Mouse (Mus musculus): ENCODE measurements around the gene E030030I06Rik. TPM values are rescaled to one million over a fixed set of nuclear protein-coding genes. Genes with fewer than 3 reads are reported as not detected.
A peak's percentile ranks its signal among the peaks of the same experiment; 100 is the strongest.
"Not testable (repeated sequence)": the region's sequence is repeated elsewhere in the genome, so short reads cannot be mapped to it uniquely, and the experiment has no call there.

Gene E030030I06Rik
- polyA plus RNA-seq, 1 experiment from 2014 or later, result 3.1 TPM

- H3K27ac ChIP-seq (replicated peaks); H3K4me3 ChIP-seq (replicated peaks); ATAC-seq (ENCODE audit: insufficient read depth); H3K36me3 ChIP-seq (replicated peaks); H3K9ac ChIP-seq; H3K4me1 ChIP-seq (replicated peaks); H3K9me3 ChIP-seq (replicated peaks): not testable (repeated sequence)
- WGBS (ENCODE audit: insufficient replicate concordance), result under 1% methylated on average over 55 of the region's 55 CpGs
- Histone ChIP-seq H3K27me3 (peaks cover 79% of the 10 kb centered on the region), H3K4me2 (peak overlapping the region; percentile 79; the same call in 1 of the 2 replicates)
Measured at GRCm38 (mm10) chr10:22151056-22151862, 2.2 kb upstream of the E030030I06Rik start.

DNA sequence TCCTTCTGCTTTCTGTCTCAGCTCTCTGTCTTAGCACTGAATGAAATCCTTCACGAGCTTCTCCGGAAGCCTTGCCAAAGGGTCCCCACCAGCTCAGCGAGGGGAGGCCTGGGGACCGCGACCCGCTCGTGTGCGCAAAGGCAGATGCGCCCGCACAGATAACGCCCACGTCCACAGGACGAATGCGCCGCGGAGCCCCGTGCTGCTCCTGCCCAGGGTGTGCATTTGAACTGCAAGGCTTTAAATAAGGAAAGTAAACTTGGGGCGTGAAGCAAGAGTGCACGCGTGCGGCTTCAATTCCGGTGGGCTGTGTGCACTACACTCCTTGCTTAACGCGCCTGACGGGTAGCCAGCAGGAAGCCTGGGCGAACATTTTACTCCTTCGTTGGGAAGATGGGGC is 1.5 kb upstream of the E030030I06Rik start:
- H3K36me3 ChIP-seq (replicated peaks), result no peaks in the 10 kb centered on the region
- no peaks in the 10 kb centered on the region for H3K9me3 ChIP-seq (replicated peaks)
- no peak for ATAC-seq (ENCODE audit: insufficient read depth)
- H3K27ac ChIP-seq (replicated peaks), result no peak overlapping the region
- H3K4me3 ChIP-seq (replicated peaks), result peak overlapping the region; percentile 61
- H3K4me1 ChIP-seq (replicated peaks), result peaks cover 6% of the 10 kb centered on the region
- H3K9ac ChIP-seq, result no peak overlapping the region
- H3K4me2 ChIP-seq, result peak overlapping the region; percentile 79
- H3K27me3 ChIP-seq, result peaks cover 73% of the 10 kb centered on the region
- WGBS (ENCODE audit: insufficient replicate concordance), result under 1% methylated on average over 27 of the region's 27 CpGs

- H3K4me3 ChIP-seq (replicated peaks), result peak overlapping the region; percentile 61
- no peak overlapping the region for H3K9ac ChIP-seq
- no peaks in the 10 kb centered on the region for H3K9me3 ChIP-seq (replicated peaks)
- H3K4me2 ChIP-seq, result peak overlapping the region; percentile 79
- H3K27ac ChIP-seq (replicated peaks), result no peak overlapping the region
- H3K36me3 ChIP-seq (replicated peaks), result no peaks in the 10 kb centered on the region
- peaks cover 66% of the 10 kb centered on the region for H3K27me3 ChIP-seq
- no peak for ATAC-seq (ENCODE audit: insufficient read depth)
- H3K4me1 ChIP-seq (replicated peaks), result peaks cover 6% of the 10 kb centered on the region
- 1% methylated on average over 50 of the region's 50 CpGs for WGBS (ENCODE audit: insufficient replicate concordance)
Measured at GRCm38 (mm10) chr10:22149691-22150465, 808 bp upstream of the E030030I06Rik start.

GRCm38 (mm10) chr10:22148441-22149072 is 513 bp downstream of the E030030I06Rik start:
- Histone ChIP-seq H3K4me1 (replicated peaks) (peaks cover 6% of the 10 kb centered on the region), H3K9me3 (replicated peaks) (no peaks in the 10 kb centered on the region), H3K36me3 (replicated peaks) (no peaks in the 10 kb centered on the region), H3K27me3 (peaks cover 52% of the 10 kb centered on the region), H3K4me2 (peak overlapping the region; percentile 79), H3K9ac (peak overlapping the region; percentile 40; the same call in 1 of the 2 replicates), H3K4me3 (replicated peaks) (peak overlapping the region; percentile 61), H3K27ac (replicated peaks) (no peak overlapping the region; the same call in 1 of the 2 replicates)
- under 1% methylated on average over 47 of the region's 50 CpGs for WGBS (ENCODE audit: insufficient replicate concordance)
- peak; percentile 79 for ATAC-seq (ENCODE audit: insufficient read depth)

DNA sequence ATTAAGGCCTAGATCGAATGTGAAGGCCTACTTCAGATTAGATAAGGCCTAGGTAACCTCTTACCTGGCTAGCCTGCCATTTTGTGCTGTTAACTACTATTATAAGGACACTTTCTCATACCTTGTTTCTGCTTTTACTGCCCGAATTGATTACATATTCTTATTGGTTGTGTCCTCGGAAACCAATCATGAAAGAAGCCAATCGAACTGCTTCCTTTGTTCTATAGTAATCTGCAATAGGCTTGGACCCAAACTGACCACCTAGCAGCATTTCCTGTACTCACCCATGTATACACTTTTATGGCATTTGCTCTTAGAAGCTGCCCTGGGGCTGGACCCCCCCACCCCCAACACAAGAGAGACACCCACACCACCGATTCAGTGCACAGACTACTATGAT is 6.1 kb downstream of the E030030I06Rik start:
- 0 out of 2 replicates have a peak, but pooled peaks cover 5% of the 10 kb centered on the region for H3K27me3 ChIP-seq
- no peak for ATAC-seq (ENCODE audit: insufficient read depth)
- WGBS (ENCODE audit: insufficient replicate concordance), result 45% methylated on average over 5 of the region's 5 CpGs
- H3K4me2 ChIP-seq, result no peak overlapping the region
- H3K36me3 ChIP-seq (replicated peaks), result no peaks in the 10 kb centered on the region
- H3K9ac ChIP-seq, result no peak overlapping the region
- no peaks in the 10 kb centered on the region; the same call in 1 of the 2 replicates for H3K4me1 ChIP-seq (replicated peaks)
- no peak overlapping the region for H3K27ac ChIP-seq (replicated peaks)
- H3K9me3 ChIP-seq (replicated peaks), result no peaks in the 10 kb centered on the region
- H3K4me3 ChIP-seq (replicated peaks), result no peak overlapping the region

DNA sequence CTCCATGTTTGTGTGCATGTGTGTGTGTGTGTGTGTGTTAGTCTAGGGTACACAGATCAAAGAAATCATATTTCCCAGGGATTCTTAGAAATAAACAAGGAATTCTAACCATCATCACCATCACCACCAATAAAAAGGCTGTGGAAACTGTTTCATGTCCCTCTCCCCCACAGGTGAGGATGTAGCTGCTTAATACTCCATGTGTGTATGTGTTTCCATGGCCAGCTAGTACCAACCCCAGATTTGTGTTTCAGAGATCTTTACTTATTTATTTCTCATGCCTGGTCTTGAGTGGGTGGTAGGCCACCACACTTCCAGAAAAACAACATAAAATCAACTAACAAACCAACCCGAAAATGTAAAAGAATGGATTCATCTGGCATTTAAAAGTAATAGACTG is 6.9 kb downstream of the E030030I06Rik start:
- H3K27ac ChIP-seq (replicated peaks); H3K9me3 ChIP-seq (replicated peaks); H3K4me2 ChIP-seq; ATAC-seq (ENCODE audit: insufficient read depth); H3K4me3 ChIP-seq (replicated peaks); H3K9ac ChIP-seq; H3K36me3 ChIP-seq (replicated peaks); H3K4me1 ChIP-seq (replicated peaks); H3K27me3 ChIP-seq: not testable (repeated sequence)
- WGBS (ENCODE audit: insufficient replicate concordance), result 55% methylated on average over 1 of the region's 1 CpGs

DNA sequence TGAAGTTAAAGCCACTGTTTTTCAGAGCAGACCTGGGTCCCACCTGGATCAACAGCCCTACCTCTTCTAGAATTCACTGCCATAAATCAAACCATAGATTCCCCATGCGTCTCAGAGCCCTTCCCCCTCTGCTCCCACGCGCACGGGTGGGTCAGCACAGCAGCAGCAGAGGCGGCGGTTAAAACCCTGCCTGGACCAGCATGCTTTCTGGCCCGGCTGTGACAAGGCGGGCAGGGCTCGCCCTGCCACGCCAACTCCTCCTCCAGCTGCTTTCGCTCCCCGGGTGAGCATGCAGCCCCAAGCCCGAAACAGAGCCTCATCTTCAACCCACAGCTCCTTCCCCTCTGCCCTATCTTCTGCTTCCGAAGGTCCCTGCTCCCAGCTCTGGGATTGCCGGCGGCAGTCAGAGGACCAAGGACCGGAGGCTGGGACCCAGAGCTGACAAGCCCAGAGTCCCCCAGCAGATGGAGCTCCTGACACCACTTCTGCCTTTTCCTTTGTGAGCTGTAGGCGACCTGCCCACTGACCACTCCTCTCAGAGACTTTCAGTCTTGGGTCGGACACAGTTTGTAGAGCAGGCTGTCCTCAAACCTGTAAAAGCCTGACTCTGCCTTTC is 8.3 kb downstream of the E030030I06Rik start:
- no peaks in the 10 kb centered on the region for H3K36me3 ChIP-seq (replicated peaks)
- WGBS (ENCODE audit: insufficient replicate concordance), result 3% methylated on average over 19 of the region's 19 CpGs
- ATAC-seq (ENCODE audit: insufficient read depth), result no peak
- H3K27ac ChIP-seq (replicated peaks), result no peak overlapping the region
- H3K4me1 ChIP-seq (replicated peaks), result no peaks in the 10 kb centered on the region; the same call in 1 of the 2 replicates
- 0 out of 2 replicates have a peak overlapping the region, but pooled peaks have one; percentile 21 for H3K4me3 ChIP-seq (replicated peaks)
- H3K9ac ChIP-seq, result no peak overlapping the region
- peak overlapping the region; percentile 56 for H3K4me2 ChIP-seq
- no peaks in the 10 kb centered on the region for H3K9me3 ChIP-seq (replicated peaks)
- H3K27me3 ChIP-seq, result 0 out of 2 replicates have a peak, but pooled peaks cover 5% of the 10 kb centered on the region

DNA sequence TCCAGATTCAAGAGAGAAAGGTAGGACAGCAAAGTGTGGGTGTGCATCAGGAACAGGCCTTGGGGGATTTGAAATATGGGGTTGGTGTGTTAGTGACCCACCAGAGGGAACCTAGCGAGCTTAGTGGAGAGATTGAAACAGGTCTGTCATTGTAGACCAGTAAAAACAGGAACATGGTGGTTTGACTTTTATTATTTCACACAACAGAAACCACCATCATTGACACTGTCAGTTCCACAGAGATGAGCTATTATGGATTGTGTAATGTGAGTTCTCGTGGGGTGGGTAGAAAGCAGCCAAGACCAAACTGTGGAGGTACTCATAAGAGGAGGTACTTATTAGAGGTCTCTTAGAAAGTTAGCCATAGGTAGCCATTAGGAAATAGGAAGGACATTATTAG is 74.5 kb downstream of the E030030I06Rik start:
- no peaks in the 10 kb centered on the region for H3K4me1 ChIP-seq (replicated peaks)
- H3K4me2 ChIP-seq, result no peak overlapping the region
- no peaks in the 10 kb centered on the region for H3K9me3 ChIP-seq (replicated peaks)
- no peaks in the 10 kb centered on the region for H3K27me3 ChIP-seq
- ATAC-seq (ENCODE audit: insufficient read depth), result no peak
- no peak overlapping the region for H3K4me3 ChIP-seq (replicated peaks)
- WGBS (ENCODE audit: insufficient replicate concordance), result 44% methylated on average over 2 of the region's 2 CpGs
- H3K27ac ChIP-seq (replicated peaks), result no peak overlapping the region
- H3K9ac ChIP-seq, result no peak overlapping the region
- H3K36me3 ChIP-seq (replicated peaks), result no peaks in the 10 kb centered on the region

- no peak overlapping the region for H3K9ac ChIP-seq
- no peak overlapping the region for H3K27ac ChIP-seq (replicated peaks)
- WGBS (ENCODE audit: insufficient replicate concordance), result 34% methylated on average over 2 of the region's 2 CpGs
- no peaks in the 10 kb centered on the region for H3K9me3 ChIP-seq (replicated peaks)
- no peaks in the 10 kb centered on the region for H3K27me3 ChIP-seq
- ATAC-seq (ENCODE audit: insufficient read depth), result no peak
- H3K36me3 ChIP-seq (replicated peaks), result no peaks in the 10 kb centered on the region
- no peak overlapping the region for H3K4me3 ChIP-seq (replicated peaks)
- no peak overlapping the region for H3K4me2 ChIP-seq
- H3K4me1 ChIP-seq (replicated peaks), result no peaks in the 10 kb centered on the region
Measured at GRCm38 (mm10) chr10:22072739-22073138, 76.3 kb downstream of the E030030I06Rik start.

DNA sequence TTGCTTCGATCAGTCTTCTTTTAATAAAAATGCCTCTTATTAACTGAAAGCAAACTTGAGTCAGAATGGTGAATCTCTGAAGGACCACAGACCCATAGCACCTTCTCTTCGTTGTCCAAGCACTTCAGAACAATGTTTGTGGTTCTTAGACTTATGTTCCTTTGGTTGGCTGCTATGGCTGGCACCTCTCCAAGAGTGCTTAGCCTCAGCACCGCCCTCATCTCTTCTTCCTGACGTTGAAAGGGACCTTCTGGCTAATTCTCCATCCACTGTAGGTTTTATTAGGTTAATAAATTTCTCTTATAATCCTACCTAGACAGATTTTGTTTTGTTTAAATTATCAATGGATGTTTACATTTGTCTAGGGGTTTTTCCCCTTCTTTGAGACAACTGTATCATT is 78.5 kb downstream of the E030030I06Rik start:
- Histone ChIP-seq H3K4me2 (no peak overlapping the region), H3K9ac (no peak overlapping the region), H3K36me3 (replicated peaks) (no peaks in the 10 kb centered on the region), H3K4me3 (replicated peaks) (no peak overlapping the region), H3K27me3 (no peaks in the 10 kb centered on the region), H3K4me1 (replicated peaks) (no peaks in the 10 kb centered on the region), H3K27ac (replicated peaks) (no peak overlapping the region), H3K9me3 (replicated peaks) (no peaks in the 10 kb centered on the region)
- WGBS (ENCODE audit: insufficient replicate concordance), result 46% methylated on average over 4 of the region's 4 CpGs
- ATAC-seq (ENCODE audit: insufficient read depth), result no peak
